Mouse (Mus musculus): Measurements from ENCODE around the gene Lims1.

GRCm38 (mm10) chr10:58416702-58417101, 93.4 kb downstream of the Lims1 start:
- TF ChIP-seq CTCF (IDR thresholded peaks at IDR 0.05; ENCODE audit: low read depth): no peak
- TF ChIP-seq EP300 (IDR thresholded peaks at IDR 0.05; ENCODE audit: low read depth): peak; percentile 80

Data from heart, postnatal 0 days (tissue).